Mouse (Mus musculus): ENCODE data around the gene Tpst1.

DNA sequence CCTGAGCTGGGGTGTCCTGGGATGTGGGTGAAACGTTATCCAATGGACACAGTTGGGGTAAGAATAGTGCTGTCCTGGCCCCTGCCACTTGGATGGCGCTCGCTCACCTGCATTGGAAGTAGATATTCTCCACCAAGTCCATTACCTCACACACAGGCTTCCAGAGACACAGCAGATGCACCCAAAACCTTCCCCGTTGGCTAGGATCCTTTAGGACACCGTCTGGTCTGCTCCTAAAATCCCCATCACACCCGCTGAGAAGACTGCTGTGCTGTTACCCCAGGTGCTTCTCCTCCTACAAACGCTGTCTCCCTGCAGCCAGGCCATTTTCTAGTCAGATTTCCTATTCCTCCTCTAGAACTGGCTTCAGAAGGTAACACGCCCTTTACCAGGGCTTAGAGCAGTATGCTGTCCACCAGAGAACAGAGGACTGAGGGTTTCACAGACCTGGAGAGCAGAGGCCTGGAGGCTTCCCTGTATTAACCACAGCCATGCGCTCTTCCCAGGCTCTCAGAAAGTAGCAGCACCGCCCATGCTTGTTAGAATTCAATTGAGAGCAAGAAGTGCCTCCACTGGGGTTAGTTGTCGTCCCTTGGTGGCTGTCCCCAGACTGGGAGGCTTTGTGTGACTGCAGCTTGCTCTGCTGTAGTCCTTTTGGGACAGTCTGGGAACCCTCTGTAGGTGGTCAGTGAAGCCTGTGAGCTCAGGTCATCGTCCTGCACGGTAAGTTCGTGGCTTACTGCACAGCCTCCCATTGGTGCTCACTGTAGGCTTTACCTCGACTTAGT is 21.9 kb upstream of the Tpst1 start:
- TF ChIP-seq POLR2A (IDR thresholded peaks at IDR 0.05; ENCODE audit: borderline replicate concordance, insufficient read depth, low read length) (no peak), CTCF (IDR thresholded peaks at IDR 0.05; ENCODE audit: borderline replicate concordance, insufficient read depth, low read depth, low read length) (no peak)
